Mouse (Mus musculus) liver, embryonic 14.5 days (tissue): ENCODE measurements around the gene Prex1. TPM values are rescaled to one million over a fixed set of nuclear protein-coding genes. Genes with fewer than 3 reads are reported as not detected.
A peak's percentile ranks its signal among the peaks of the same experiment; 100 is the strongest.

Experiments
- ATAC-seq: fragments of 200-750 bp; cut with Nextera tagmentation; 2 replicates; pipeline ENCODE4 v1.8.0; 2017; ENCODE audit warnings: moderate number of reproducible peaks, mild to moderate bottlenecking, moderate library complexity; ENCODE audit not compliant: insufficient read depth
- DNase-seq, 3 experiments: peaks; one replicate each; pipeline ENCODE4 v3.0.0-alpha.2; 2012 to 2013; ENCODE audit warnings: low read depth in 3 of 3, low spot score in 3 of 3
- H3K27ac ChIP-seq: fragments of 300-500 bp; sonication (generic); 2 replicates; pipeline ENCODE4 v1.5.1; 2014; ENCODE audit warnings: moderate library complexity, mild to moderate bottlenecking, control low read depth, inconsistent platforms
- H3K27me3 ChIP-seq: fragments of 300-500 bp; sonication (generic); 2 replicates; pipeline ENCODE4 v1.6.1; 2014; ENCODE audit warnings: mild to moderate bottlenecking, low read length, moderate library complexity; ENCODE audit not compliant: control insufficient read depth, insufficient read depth
- H3K36me3 ChIP-seq: fragments of 300-500 bp; sonication (generic); replicated peaks from 2 replicates; pipeline ENCODE4 v1.6.1; 2014; ENCODE audit warnings: low read depth; ENCODE audit not compliant: control insufficient read depth, insufficient read depth
- H3K4me1 ChIP-seq, 2 experiments: fragments of 200-500 bp in 1 of 2; fragments of 300-500 bp in 1 of 2; sonication (generic) in 1 of 2; replicated peaks; 2 replicates each; pipeline ENCODE4 v1.6.1; 2012 to 2014; ENCODE audit warnings: antibody characterized with exemption in 1 of 2, inconsistent platforms in 1 of 2, low read length in 1 of 2; ENCODE audit not compliant: control insufficient read depth in 2 of 2, insufficient read depth in 2 of 2
- H3K4me2 ChIP-seq: fragments of 300-500 bp; sonication (generic); 2 replicates; pipeline ENCODE4 v1.6.1; 2014; ENCODE audit warnings: low read depth, mild to moderate bottlenecking, control low read depth, moderate library complexity
- H3K4me3 ChIP-seq, 2 experiments: fragments of 200-500 bp in 1 of 2; fragments of 300-500 bp in 1 of 2; sonication (generic) in 1 of 2; 2 replicates each; pipeline ENCODE4 v1.5.1; 2012 to 2014; ENCODE audit warnings: low read depth in 2 of 2, low read length in 2 of 2, mild to moderate bottlenecking in 2 of 2, control low read depth in 1 of 2, inconsistent platforms in 1 of 2, moderate library complexity in 1 of 2; ENCODE audit not compliant: insufficient read depth in 1 of 2
- H3K9ac ChIP-seq: fragments of 300-500 bp; sonication (generic); replicated peaks from 2 replicates; pipeline ENCODE4 v1.6.1; 2014; ENCODE audit warnings: mild to moderate bottlenecking, control low read depth, moderate library complexity
- H3K9me3 ChIP-seq: fragments of 300-500 bp; sonication (generic); 2 replicates; pipeline ENCODE4 v1.6.1; 2016; ENCODE audit warnings: low read length, mixed read lengths; ENCODE audit not compliant: control insufficient read depth
- CTCF ChIP-seq: IDR thresholded peaks from 2 replicates; pipeline ENCODE4 v1.5.1; 2016; ENCODE audit warnings: antibody characterized with exemption, low read depth, control low read depth
- EP300 ChIP-seq: IDR thresholded peaks from 2 replicates; pipeline ENCODE4 v1.6.1; 2016; ENCODE audit warnings: antibody characterized with exemption, low read depth
- WGBS: fragments of 180-500 bp; shearing (Covaris S2); extraction: QIAGEN DNeasy Blood & Tissue Kit; methylation state at CpG from one replicate; pipeline ENCODE4 v1.1.7; 2014; ENCODE audit not compliant: insufficient replicate concordance; 5-methylcytosine and 5-hydroxymethylcytosine counted together
- polyA plus RNA-seq, 2 experiments: library from polyadenylated mRNA; depleted of rRNA in 1 of 2; stranded (reverse) in 1 of 2; unstranded in 1 of 2; fragments of >200 nt; fragmentation: Nextera tagmentation in 1 of 2; extraction: Ambion mirVana in 1 of 2; gene quantifications; 2 replicates each; pipeline versions ENCODE4 v1.2.1 to v1.2.3; 2012 to 2014

Gene Prex1
- polyA plus RNA-seq, 2 experiments, result 9.2 to 10.0 TPM

GRCm38 (mm10) chr2:166598453-166599155, 115.0 kb downstream of the Prex1 start:
- 75% methylated on average over 12 of the region's 12 CpGs for WGBS
- H3K36me3 ChIP-seq, result no peaks in the 10 kb centered on the region
- H3K27ac ChIP-seq, result no peak overlapping the region
- no peaks in the 10 kb centered on the region for H3K27me3 ChIP-seq
- no peaks in the 10 kb centered on the region for H3K9me3 ChIP-seq
- TF ChIP-seq EP300 (no peak), CTCF (peak; percentile 48)
- DNase-seq (no peak), ATAC-seq (no peak)
- H3K9ac ChIP-seq, result no peak overlapping the region
- no peaks in the 10 kb centered on the region for H3K4me1 ChIP-seq
- no peak overlapping the region for H3K4me3 ChIP-seq
- no peak overlapping the region for H3K4me2 ChIP-seq

GRCm38 (mm10) chr2:166597763-166598162, 115.9 kb downstream of the Prex1 start:
- H3K9ac ChIP-seq, result no peak overlapping the region
- DNase-seq (no peak), ATAC-seq (no peak)
- no peak for TF ChIP-seq CTCF
- no peak for TF ChIP-seq EP300
- no peak overlapping the region for H3K4me2 ChIP-seq
- H3K4me3 ChIP-seq, result no peak overlapping the region
- no peaks in the 10 kb centered on the region for H3K27me3 ChIP-seq
- H3K9me3 ChIP-seq, result no peaks in the 10 kb centered on the region
- 76% methylated on average over 6 of the region's 6 CpGs for WGBS
- H3K4me1 ChIP-seq, result no peaks in the 10 kb centered on the region
- H3K36me3 ChIP-seq, result no peaks in the 10 kb centered on the region
- no peak overlapping the region for H3K27ac ChIP-seq

DNA sequence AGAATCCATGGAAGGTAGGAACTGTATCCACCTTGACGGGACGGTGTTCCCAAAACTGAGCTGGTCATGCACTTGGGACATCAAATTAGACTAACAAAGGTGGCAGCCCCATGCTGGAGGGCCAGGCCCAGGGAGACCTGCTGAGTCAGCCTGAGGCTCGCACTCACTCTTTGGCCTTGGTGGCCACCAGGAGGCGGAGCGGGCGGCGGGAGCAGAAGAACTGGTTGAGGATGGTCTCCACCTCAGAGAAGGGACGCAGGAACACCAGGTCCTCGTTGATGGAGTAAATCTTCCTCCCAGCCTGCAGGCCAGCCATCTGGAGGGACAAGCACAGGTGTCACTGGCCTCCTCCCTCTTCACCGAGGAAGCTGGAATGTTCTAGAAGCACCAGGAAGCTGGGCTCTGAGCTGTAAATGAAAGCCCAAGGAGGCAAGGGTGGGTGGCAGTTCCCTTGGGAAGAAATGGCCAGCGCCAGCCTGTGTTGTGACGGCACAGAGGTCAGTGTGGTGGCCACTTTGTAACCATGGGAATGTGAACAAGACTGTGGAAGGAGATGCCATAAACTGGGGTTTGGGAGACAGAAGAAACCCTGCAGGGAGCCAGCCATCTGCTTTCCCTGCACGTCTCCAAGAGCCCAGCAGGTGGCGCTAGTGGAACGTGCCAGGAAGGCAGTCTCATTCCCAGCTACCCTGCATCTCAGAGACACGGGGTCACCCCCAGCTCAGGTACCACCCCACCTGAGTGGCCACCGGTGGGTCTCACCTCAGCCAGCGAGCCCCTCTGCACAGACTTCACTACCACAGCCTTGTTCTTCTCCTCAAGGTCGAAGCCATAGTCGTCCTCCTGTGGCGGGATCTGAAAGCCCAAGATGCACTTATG, 121.4 kb downstream of the Prex1 start:
- H3K4me2 ChIP-seq, result no peak overlapping the region
- no peaks in the 10 kb centered on the region; the same call in 1 of the 2 replicates for H3K36me3 ChIP-seq
- H3K9me3 ChIP-seq, result no peaks in the 10 kb centered on the region
- no peak overlapping the region for H3K27ac ChIP-seq
- WGBS, result 49% methylated on average over 21 of the region's 21 CpGs
- DNase-seq, result peak; percentile 24 to 47 (median 31)
- no peak overlapping the region for H3K4me3 ChIP-seq
- H3K4me1 ChIP-seq, result no peaks in the 10 kb centered on the region
- 0 out of 2 replicates have a peak, but pooled peaks have one; percentile 27 for ATAC-seq
- TF ChIP-seq CTCF (peak; percentile 99), EP300 (no peak)
- H3K9ac ChIP-seq, result no peak overlapping the region
- no peaks in the 10 kb centered on the region for H3K27me3 ChIP-seq

GRCm38 (mm10) chr2:166584491-166584890, 129.1 kb downstream of the Prex1 start:
- no peaks in the 10 kb centered on the region for H3K9me3 ChIP-seq
- no peak overlapping the region for H3K9ac ChIP-seq
- H3K4me1 ChIP-seq, result no peaks in the 10 kb centered on the region
- DNase-seq (no peak), ATAC-seq (no peak)
- TF ChIP-seq CTCF (peak; percentile 39), EP300 (no peak)
- no peak overlapping the region for H3K4me2 ChIP-seq
- peaks cover 12% of the 10 kb centered on the region; the same call in 1 of the 2 replicates for H3K36me3 ChIP-seq
- no peaks in the 10 kb centered on the region for H3K27me3 ChIP-seq
- 78% methylated on average over 3 of the region's 3 CpGs for WGBS
- H3K4me3 ChIP-seq, result no peak overlapping the region
- H3K27ac ChIP-seq, result no peak overlapping the region

DNA sequence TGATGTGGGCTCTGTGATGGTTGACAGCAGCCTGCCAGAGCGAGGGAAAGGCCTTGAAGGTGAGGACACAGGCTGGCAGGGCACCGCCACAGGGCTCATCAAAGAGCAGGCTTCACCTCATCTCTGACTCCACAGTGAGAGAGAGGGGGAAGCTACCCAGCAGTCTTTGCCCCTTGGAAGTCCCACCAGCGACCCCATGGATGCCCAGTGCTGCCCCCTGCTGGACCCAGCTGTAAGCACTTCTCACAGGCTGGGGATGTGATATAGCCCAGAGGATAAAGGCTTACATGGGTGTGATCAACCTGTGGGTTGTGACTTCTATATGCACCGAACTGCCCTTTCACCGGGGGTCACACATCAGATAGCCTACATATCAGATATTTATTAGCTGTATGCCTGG, 130.3 kb downstream of the Prex1 start:
- Histone ChIP-seq H3K4me3 (no peak overlapping the region), H3K4me1 (no peaks in the 10 kb centered on the region), H3K4me2 (no peak overlapping the region), H3K9ac (no peak overlapping the region), H3K27me3 (no peaks in the 10 kb centered on the region), H3K9me3 (no peaks in the 10 kb centered on the region), H3K27ac (no peak overlapping the region), H3K36me3 (peaks cover 12% of the 10 kb centered on the region; the same call in 1 of the 2 replicates)
- DNase-seq (no peak), ATAC-seq (no peak)
- WGBS, result 90% methylated on average over 5 of the region's 5 CpGs
- TF ChIP-seq EP300 (no peak), CTCF (peak; percentile 74)
